Mouse (Mus musculus): ENCODE data around the gene Tapt1. TPM values are rescaled to one million over a fixed set of nuclear protein-coding genes. Genes with fewer than 3 reads are reported as not detected.

Tapt1 gene
- total RNA-seq, 2 experiments from 2014 or later, result 44.1 to 60.7 TPM

DNA sequence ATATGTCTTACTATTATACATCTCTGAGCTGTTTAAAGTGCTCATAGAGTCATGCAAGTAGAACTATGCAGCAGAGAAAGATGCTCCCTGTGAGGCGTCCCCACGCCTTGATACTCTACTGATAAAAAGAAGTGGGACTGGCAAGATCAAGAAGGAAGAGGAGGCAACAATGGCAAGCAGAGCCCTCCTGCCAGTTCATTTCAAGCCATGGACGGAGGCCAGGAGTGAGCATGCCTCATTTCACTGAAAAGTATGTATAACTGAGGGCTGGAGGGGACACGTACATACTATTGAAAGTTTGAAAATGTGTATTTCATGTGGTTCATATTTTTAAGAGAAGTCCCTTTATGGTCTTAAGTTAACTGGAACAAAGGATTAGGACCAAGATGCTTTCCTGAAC lies 28.0 kb downstream of the Tapt1 start:
- DNase-seq, result no peak

DNA sequence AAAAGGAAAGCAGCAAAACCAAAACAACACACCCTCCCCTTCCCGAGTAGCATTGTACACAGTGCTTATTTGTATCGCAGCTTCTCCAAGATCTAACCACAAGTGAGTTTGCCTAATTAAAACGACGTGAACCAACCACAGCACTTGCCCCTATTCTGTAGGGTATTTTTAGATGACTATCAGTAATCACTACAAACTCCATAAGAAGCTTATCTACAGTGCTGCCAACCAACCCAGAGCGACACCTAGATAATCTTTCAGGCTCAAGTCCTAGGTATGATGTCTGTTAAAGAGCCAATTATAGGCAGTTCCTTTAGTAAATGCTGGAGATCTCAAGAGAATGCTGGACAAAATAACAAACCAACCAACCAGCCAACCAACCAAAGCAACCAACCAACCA lies 28.6 kb downstream of the Tapt1 start:
- no peak for DNase-seq

DNA sequence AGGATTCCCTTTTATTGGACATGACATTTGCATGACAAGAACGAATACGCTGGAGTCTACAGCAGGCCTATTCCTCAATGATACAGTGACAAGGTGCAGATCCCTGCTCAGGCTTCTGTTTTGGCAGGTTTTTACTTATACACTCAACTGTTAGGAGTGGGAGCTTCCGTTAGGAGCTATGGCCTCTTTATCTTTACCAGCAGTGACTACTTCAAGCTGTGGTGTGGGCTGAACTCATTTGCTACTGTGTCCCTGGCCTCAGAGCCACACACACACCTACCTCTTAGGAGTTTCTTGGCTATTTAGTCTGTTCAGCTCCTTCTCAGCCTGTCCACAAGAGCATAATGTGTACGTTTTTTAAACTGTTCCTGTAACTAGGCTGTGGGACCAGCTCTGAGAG lies 30.3 kb downstream of the Tapt1 start:
- no peak for DNase-seq

DNA sequence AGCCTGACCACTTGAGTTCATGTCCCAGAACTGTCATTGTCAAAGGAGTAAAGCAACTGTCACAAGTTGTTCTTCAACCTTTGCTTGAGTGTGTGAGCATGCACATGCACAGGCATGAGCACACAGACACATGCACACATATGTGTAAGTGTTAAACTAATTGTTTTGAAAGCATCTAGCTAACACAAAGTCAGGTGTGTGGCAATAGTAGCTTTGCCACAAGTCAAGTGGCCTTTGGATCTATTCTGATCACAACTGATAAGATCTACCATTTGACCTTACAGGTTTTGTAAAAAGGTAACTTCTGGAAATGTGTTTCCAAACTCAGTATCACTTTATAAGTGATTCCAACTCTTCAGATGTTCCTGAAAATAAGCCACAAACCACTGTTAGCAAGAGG lies 39.1 kb downstream of the Tapt1 start:
- DNase-seq, result no peak

DNA sequence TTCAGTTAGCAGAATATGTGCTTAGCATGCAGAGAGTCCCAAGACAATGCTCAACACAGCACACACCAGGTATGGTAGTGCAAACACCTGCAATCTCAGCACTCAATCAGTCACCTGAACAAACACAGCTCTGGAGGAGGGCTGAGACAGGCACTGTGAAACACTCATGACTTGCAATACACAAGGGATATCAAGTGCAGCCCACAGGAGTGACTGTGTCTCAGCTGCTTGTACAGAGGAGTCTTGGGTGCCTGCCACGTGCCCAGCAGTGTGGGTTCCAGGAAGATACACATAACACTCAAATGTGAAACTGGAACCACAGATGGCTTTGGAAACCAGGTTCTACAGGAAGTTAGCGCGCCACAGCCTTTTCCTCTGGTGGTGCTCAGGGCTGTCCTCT lies 44.8 kb downstream of the Tapt1 start:
- no peak for DNase-seq

DNA sequence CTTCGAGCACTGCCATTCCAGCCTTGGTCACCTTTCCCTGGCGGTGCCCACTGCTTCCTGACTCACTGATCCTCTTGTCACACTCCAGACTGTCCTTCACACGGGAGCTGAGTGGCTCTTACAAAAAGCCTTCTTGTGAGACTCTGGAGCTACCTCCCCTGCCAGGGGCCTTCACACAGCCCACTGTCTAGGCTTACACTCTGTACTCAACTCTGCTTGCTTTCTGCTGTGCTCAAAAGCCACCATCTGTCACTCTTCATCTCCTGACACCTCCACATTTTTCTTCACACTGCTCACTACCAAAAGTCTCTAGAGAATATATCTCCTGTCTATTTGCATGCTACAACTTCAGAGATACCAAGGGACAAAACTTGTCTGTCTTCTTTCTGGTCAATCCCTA lies 46.0 kb downstream of the Tapt1 start:
- DNase-seq, result no peak

DNA sequence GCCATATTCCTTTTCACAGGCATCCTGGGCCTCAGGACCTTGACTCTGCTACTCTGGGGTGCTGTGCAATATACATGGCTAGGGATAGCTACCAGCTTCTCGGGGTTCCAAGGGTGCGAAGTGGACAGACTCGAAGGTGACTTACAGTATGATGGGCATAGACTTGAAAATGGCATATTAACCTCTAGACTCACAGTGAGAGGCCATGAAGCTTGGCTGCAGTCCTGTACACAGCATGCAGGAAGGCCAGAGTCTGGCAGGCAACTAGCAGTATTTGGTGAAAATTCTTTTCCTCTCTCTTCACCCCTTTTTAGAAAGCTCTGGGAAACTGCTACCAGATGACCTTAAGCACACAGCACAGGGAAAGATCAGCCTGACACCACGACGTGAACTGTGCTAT lies 52.4 kb downstream of the Tapt1 start:
- no peak for DNase-seq

DNA sequence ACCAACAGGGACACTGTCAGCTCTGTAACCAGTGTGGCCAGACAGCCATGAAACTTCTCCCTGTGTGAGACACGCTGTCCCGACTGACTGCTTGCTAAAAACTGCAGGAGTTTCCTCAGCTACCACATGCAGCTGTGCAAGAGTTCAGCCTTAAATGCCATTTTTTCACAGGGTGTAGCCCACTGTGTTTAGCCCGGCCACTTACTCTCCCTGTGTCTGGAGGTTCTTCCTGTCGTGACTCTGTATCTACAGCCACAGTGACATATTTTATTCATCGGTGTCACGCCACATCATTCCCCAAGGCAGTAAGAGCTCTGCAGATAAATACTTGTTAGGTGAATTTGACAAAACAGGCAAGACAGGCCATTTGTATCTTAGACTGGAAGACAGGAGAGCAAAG lies 59.6 kb downstream of the Tapt1 start:
- no peak for DNase-seq

DNA sequence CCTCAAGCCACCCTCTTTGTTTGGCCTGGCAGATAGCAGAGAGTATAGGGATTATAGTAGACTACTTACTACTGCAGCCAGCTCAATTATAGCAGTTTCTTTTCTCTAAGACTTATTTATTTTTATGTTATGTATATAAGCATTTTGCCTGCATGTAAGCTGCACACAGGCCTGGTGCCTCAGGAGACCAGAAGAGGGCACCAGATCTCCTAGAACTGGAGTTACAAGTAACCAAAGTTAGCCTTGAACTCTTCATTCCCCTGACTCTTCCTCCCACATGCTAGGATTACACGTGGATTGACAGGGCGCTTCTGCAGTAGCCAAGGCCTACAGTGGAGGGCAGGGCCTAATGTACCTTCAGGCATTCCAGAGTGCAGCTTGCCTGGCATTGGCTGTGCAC lies 60.6 kb downstream of the Tapt1 start:
- peak; percentile 35 to 37 for DNase-seq

DNA sequence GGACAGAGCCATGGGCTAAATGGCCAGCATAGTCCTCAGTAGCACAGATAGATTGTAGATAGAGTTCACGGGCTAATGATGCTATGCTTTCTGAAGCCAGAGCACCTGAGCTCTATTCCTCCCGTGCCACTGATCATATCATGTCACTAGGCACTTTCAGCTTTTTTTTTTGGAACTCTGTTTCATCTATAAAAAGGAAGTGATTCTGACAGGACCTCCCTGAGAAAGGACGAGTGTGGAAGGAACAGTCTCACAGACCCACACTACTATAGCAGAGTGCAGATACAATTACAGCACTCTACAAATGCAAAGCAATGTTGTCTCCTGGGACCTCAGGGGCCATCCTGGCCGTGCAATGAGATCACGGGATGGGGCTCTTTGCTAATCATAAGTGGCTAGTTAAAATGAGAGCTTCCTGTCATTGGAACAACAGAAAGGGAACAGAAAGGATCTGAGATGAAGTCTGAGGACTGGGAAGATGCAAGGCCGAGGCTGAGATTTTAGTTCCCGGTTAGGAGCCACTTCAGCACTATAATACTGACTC lies 62.1 kb downstream of the Tapt1 start:
- no peak for DNase-seq

DNA sequence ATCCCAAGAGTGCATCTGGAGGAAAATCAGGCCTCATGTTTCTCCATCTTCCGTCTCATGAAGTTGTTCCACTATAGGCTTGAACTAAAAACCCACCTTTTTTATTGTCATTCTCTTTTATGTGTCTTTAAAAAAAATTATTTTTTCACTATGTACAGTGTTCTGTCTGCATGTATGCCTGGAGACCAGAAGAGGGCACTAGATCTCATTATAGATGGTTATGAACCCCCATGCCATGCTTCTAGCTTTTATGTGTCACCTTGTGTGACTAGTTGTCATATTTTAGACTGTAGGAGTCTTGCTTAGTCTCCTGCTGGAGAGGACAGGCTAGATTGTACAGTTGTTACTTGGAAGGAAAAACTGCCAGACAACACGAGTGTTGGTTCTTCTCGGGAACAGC lies 63.1 kb downstream of the Tapt1 start:
- DNase-seq, result no peak

DNA sequence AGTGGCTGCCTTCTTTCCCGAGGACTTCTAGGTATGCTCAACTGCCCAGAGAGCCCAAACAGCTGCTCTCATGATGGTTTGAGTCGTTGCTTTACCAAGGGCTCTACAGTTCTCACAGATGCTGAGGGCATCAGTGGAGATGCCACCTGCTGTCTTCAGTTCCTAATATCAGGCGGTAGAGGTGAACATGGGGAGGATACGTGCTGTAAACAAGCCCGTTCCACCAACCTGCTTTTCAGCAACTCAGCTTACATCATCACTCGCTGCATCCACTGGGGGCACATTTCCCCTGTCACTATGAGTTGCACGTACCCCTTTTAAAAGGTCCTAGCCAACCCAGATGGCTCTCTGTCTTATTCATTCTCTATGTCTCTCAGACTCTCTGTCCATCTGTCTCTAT lies 63.6 kb downstream of the Tapt1 start:
- DNase-seq, result no peak

DNA sequence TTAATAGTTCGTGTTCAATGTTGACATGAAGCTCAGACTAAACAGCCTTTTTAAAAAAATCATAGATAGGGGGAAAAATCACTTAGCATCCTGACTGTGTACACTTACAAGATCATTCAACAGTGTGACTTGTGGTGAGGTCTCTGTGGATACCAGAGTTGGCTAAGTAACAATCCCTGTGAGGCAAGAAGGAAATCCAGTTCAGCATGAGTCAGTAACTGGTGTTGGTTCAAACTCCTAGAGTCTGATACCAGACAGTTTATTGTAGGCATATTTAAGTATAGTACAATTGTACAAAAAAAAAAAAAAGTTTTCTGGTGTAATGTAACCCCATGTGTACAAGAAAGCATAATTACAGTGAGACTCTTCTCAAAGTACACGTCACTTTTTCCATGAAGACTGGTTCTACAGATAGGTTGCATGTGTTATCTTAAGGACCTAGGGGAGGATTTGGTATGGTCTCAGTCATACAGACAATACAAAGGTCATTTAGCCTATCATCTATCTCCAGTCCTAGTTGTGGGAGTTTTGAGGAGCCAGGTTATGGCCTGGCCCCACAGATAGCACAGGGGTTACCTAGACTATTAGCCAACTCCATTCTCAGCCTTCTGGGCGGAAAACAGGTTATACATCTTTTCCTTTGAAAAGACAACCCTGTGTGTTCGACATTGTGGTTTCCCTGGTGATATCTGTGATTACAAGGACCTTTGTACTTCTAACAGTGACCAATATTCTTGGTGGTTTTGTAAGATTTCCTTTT lies 66.6 kb downstream of the Tapt1 start:
- no peak for DNase-seq

DNA sequence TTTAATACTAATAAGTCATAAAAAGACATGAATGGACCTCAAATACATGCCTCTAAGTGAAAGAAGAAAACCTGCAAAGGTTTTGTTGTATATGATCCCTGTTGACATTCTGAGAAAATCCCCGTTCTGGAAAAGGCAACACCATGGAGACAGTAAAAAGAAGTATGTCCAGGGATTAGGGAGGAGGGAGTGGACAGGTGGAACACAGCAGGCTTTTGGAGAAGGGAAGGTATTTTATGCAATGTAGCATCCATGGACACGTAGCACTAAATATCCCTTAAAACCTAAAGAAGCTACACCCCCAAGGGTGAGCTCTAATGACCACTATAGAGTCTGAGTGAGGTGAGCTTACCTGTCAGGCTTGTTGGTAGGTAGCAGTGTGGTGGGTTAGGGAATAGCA lies 67.2 kb downstream of the Tapt1 start:
- DNase-seq, result no peak

DNA sequence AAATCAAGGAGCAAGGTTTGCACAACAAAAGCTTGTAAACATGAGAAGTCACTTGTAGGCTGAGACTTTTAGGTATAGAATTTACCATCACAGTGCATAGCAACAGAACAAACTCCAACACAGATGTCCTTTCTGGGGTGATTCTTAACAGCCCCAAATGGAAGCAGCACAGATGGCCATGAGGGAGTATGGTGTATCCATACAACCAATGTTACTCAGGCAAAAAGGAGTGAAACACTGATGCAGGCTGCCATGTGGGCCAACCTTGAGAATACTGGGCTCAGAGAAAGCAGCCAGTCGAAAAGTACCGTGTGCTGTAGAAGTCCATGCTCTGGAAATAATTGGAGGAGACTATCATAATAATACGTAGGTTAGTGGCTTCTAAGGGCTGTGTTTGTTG lies 68.0 kb downstream of the Tapt1 start:
- DNase-seq, result no peak

DNA sequence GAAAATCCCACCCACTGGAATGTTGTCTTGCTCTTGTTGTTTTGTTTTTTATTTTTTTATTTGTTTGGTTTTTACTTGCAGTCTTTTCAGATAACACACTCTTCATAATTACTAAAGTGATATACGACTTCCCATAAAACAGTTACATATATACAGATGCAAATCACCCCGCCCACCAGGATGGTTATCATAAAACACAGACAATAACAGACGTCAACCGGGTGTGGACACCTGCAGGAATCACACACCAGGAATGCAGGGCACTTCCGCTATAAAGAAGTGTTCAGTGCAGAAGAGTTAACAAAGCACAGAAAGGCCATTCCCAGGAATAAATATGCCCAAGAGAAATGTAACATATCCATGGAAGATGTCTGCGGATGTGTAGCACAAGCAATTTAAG lies 68.7 kb downstream of the Tapt1 start:
- no peak for DNase-seq

DNA sequence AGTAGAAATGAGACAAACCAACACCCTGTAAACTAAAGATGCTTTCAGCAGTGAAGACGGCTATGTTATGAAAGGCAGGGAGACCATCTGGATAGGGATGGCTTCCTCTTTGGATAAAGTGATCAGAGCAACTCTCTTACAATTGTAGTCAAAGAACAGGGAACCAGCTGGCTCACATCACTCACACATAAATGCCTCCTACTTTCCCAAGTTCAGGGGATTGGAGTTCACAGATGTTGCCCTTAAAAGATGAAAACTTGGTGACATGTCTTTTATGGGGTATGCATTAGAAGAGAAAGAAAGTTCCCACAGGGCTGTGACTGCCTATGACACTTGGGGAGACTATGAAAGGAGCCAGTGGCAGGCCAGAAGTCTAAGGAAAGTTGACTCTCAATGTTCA lies 73.4 kb downstream of the Tapt1 start:
- DNase-seq, result no peak

DNA sequence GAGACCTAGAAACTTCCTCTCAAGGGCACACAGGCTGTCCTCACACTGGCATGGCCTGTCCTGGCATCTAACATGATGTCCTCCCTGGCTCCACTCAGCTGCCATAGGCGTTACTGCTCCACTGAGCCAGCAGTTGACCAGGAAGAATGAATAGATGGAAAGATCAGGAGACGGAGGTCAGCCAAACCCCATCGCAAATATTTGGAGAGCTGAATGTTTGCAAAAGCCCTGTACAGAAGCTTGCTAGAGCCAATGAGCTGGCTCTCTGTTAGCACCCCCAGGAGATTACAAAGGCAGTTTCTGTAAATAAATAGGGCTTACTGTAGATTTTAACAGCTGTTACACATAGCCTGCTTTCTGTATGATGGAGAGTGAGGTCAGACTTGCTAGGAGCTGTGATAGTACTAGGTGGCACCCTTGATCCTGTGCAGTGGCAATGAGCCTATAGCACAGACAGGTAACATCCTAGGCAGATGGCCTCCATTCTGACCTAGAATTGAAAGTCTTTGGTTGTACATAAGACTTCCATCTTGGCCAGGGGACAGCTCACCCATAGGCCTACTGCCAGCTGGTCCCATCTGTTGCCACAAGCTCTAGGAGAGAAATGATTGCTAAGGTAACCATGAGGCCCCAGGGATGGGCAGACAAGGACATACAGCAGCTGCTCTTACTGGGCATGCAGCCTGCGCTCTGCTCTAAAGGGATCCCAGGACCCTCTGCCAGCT lies 74.9 kb downstream of the Tapt1 start:
- DNase-seq, result peak; percentile 13 to 28

DNA sequence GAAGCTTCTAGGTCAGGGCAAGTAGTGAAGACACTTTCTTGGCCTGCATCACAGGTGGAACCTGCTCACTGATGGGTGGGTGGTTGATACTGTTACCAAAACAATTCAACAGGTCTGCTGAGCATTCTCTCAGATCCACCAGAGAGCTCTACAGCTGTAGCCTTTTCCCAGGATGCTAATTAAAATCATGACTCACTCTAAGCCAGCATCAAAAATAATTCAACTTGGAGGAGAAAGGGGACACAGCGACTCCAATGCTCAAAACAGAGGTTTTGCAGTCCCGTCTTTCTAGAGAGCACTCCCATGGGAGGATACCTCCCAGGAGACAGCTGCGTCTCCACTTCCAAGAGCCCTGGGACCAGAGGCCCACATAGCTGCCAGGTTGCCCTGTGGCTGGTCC lies 78.7 kb downstream of the Tapt1 start:
- no peak for DNase-seq

DNA sequence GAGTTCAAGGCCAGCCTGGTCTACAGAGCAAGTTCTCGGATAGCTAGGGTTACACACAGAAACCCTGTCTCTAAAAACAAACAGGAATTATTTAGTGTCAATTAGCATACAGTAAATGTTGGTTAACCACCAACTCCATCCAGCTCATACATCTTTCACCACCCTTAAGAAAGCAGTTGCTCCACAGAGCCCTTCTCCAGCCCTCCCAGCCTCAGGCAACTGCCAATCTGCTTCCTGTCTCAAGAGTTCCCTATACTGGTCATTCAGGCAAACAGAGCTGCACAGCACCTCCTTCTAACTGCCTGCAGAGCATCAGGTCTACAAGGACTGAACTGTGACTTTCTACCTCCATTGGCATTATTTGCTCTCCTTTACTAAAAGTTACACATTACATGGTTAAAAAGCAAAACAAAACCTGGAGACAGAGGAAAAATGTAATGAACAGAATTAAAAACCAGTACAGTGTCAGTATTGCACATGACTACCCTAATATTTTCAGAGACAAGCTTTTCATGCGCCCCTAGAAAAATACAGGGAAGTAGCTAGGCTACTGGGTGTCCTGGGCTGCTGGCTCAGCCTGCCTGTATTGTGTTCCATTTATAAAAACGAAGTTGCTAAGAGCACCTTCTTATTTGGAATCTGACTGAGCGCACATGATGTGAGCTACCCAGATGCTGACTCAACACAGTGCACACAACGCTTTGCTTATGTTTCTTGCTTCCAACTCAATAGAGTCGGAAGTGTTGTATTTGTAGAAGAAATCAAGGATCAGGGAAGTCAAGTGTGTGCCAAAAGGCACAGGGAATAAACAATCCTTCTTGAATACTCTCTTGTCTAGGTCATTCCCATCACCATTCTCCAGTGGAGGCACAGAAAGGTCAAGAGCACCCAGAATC lies 79.7 kb downstream of the Tapt1 start:
- no peak for DNase-seq

DNA sequence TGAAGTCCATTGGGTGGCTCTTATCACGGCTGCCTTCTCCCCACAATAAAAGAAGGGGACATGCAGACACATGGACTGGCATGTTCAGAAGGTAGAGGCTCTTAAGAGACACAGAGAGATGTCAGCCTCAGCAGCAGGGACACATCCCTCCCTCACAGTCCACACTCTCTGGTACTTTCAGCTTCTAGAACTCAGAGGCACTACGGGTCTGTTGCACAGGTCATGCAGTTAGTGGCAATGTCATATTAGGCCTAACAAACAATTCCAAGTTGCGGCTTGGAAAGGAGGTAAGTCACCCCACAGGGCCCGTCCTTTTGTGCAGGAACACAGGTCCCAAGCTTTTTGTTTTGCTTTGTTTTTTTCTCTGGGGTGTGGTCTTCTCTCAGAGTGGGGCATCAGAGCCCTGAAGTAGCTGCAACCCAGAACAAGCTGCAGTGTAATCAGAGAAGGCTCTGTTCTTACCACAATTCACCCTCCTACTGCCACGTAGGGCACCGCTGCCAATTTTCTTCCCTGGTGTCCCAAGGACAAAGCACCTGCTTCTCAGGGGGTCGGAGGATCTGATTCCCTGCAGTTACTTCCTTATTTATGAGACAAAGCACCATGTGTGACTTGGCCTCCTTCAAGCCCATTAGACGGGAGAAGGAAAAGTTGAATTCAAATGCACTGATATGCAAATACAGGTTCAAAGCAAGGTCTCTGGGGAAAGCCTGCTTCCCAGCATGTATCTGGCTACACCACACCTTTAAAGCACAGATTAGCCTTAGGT lies 82.8 kb downstream of the Tapt1 start:
- no peak for DNase-seq

DNA sequence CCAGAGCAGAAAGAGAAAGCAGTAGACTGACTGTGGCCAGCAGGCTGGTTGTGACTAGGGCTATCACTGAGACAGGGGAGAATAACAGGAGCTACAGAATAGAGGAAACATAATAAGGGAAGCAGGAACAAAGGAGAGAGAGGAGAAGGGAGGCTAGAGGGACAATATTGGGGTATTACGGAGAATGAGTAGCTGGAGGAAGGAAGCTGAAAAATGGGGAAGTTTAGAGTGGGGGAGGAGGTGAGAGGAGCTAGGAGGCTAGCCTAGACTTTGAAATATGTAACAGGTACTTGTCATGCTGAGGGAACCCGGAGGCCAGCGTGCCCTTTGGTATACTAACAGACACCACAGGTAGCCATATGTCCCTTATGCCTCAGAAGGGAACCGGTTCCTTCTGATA lies 98.9 kb downstream of the Tapt1 start:
- no peak for DNase-seq

All from adrenal gland, postnatal 36 days (tissue).